Mouse (Mus musculus) kidney, embryonic 16.5 days (tissue): ENCODE data around the gene Itpr1. TPM values are rescaled to one million over a fixed set of nuclear protein-coding genes. Genes with fewer than 3 reads are reported as not detected.

Experiments
- ATAC-seq: fragments of 200-750 bp; cut with Nextera tagmentation; 2 replicates; pipeline ENCODE4 v1.8.0; 2017; ENCODE audit warnings: moderate TSS enrichment; ENCODE audit not compliant: low FRiP score, low TSS enrichment
- H3K27ac ChIP-seq: fragments of 300-500 bp; sonication (generic); 2 replicates; pipeline ENCODE4 v1.5.1; 2014; ENCODE audit warnings: low read length
- H3K27me3 ChIP-seq: fragments of 300-500 bp; sonication (generic); 2 replicates; pipeline ENCODE4 v1.6.1; 2014; ENCODE audit warnings: low read length, control low read depth, mixed read lengths; ENCODE audit not compliant: insufficient read depth
- H3K36me3 ChIP-seq: fragments of 300-500 bp; sonication (generic); 2 replicates; pipeline ENCODE4 v1.6.1; 2014; ENCODE audit warnings: low read length, control low read depth, mixed read lengths; ENCODE audit not compliant: insufficient read depth
- H3K4me1 ChIP-seq: fragments of 300-500 bp; sonication (generic); 2 replicates; pipeline ENCODE4 v1.6.1; 2014; ENCODE audit warnings: low read length, control low read depth, mixed read lengths; ENCODE audit not compliant: insufficient read depth
- H3K4me2 ChIP-seq: fragments of 300-500 bp; sonication (generic); replicated peaks from 2 replicates; pipeline ENCODE4 v1.6.1; 2014; ENCODE audit warnings: low read depth, low read length
- H3K4me3 ChIP-seq: fragments of 300-500 bp; sonication (generic); 2 replicates; pipeline ENCODE4 v1.5.1; 2014; ENCODE audit warnings: mild to moderate bottlenecking, low read length
- H3K9ac ChIP-seq: fragments of 300-500 bp; sonication (generic); replicated peaks from 2 replicates; pipeline ENCODE4 v1.6.1; 2014; ENCODE audit warnings: low read length
- H3K9me3 ChIP-seq: fragments of 300-500 bp; sonication (generic); 2 replicates; pipeline ENCODE4 v1.6.1; 2016; ENCODE audit warnings: low read length, control low read depth
- WGBS: fragments of 180-500 bp; shearing (Covaris S2); extraction: QIAGEN DNeasy Blood & Tissue Kit; methylation state at CpG from one replicate; pipeline ENCODE4 v1.1.7; 2014; 5-methylcytosine and 5-hydroxymethylcytosine counted together
- polyA plus RNA-seq: library from polyadenylated mRNA; unstranded; fragments of >200 nt; fragmentation: Nextera tagmentation; extraction: Ambion mirVana; gene quantifications from 2 replicates; pipeline ENCODE4 v1.2.1, GENCODE M21; 2015

The Itpr1 gene
- polyA plus RNA-seq: 24.6 and 25.2 TPM in 2 replicates

DNA sequence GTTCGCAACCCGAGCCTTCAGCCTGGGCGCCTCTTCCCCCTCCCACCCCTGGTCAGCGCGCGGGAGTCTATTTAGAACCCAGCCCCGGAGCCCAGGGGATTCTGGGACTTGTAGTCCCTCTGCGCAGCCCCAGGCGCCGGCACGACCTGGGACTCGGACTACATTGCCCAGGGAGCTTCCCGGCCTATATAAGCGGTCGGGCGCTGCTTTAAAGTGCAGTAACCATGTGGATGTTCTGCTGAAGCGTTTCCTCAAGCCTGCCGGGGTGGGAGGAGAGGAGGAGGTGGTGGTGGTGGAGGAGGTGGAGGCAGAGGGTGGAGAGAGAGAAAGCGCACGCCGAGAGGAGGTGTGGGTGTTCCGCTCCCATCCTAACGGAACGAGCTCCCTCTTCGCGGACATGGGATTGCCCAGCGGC, at the start of gene Itpr1:
Gene Itpr1 (plus strand): TSS at position 216 of the 415 bp plus-strand sequence.
- H3K9me3 ChIP-seq: no peaks in the 10 kb centered on the region
- peak within 1 kb of the TSS; percentile 80 for H3K9ac ChIP-seq
- H3K4me3 ChIP-seq: peak within 1 kb of the TSS; percentile 89
- H3K36me3 ChIP-seq: no peaks in the 10 kb centered on the region
- under 1% methylated on average over 27 of the region's 27 CpGs for WGBS
- peak within 1 kb of the TSS; percentile 88 for H3K27ac ChIP-seq
- peaks cover 25% of the 10 kb centered on the region for H3K4me1 ChIP-seq
- peak within 1 kb of the TSS; percentile 85 for H3K4me2 ChIP-seq
- H3K27me3 ChIP-seq: no peaks in the 10 kb centered on the region
- peak; percentile 100 for ATAC-seq

GRCm38 (mm10) chr6:108164935-108165334, 48.0 kb upstream of the Itpr1 start:
- H3K9ac ChIP-seq: no peak overlapping the region
- no peak overlapping the region for H3K4me3 ChIP-seq
- no peak overlapping the region for H3K4me2 ChIP-seq
- no peak for ATAC-seq
- no peaks in the 10 kb centered on the region for H3K9me3 ChIP-seq
- 67% methylated on average over 5 of the region's 5 CpGs for WGBS
- no peaks in the 10 kb centered on the region for H3K4me1 ChIP-seq
- no peak overlapping the region for H3K27ac ChIP-seq
- H3K36me3 ChIP-seq: no peaks in the 10 kb centered on the region
- no peaks in the 10 kb centered on the region for H3K27me3 ChIP-seq

GRCm38 (mm10) chr6:108165598-108165997, 47.3 kb upstream of the Itpr1 start:
- ATAC-seq: no peak

DNA sequence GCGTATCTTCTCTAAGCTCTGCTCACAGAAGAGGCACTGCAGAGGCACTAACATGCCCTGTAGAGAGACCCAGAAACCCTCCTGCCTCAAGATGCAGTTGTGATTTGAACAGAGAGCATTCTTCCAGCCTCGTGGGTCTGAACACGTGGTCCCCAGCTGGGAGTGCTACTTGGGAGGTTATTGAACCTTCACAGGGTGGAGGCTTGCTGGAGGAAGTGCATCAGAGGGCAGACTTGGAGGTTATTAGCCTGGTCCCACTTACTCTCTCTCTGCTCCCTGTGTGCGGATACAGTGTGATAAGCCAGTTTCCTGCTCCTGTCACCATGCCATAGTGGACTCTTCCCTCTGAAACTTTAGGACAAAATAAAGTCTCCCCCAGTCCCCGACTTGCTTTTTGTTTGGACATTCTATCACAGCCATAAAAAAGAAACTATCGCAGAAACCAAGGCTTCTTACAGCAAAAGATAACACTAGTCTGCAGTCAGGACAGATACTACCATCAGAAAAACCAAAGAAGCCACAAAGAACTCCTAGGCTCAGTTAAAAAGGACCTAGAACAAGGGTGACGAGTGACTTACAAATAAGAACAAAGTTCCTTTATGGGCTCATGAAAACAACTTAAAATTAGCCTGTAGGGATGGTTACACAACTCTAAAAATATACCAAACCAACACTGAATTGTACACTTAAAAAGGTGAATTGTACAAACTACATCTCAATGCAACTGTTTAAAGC, 44.8 kb upstream of the Itpr1 start:
- ATAC-seq: no peak
- no peak overlapping the region for H3K4me2 ChIP-seq
- WGBS: 70% methylated on average over 7 of the region's 7 CpGs

More at GRCm38 (mm10) chr6:108165598-108165997, 47.3 kb upstream of the Itpr1 start:
- no peaks in the 10 kb centered on the region for H3K4me1 ChIP-seq
- H3K4me2 ChIP-seq: no peak overlapping the region
- no peaks in the 10 kb centered on the region for H3K9me3 ChIP-seq
- H3K36me3 ChIP-seq: no peaks in the 10 kb centered on the region
- H3K9ac ChIP-seq: no peak overlapping the region
- no peaks in the 10 kb centered on the region for H3K27me3 ChIP-seq
- 83% methylated on average over 2 of the region's 2 CpGs for WGBS
- H3K27ac ChIP-seq: no peak overlapping the region
- H3K4me3 ChIP-seq: no peak overlapping the region

GRCm38 (mm10) chr6:108168723-108169122, 44.2 kb upstream of the Itpr1 start:
- no peak overlapping the region for H3K4me3 ChIP-seq
- no peak overlapping the region for H3K4me2 ChIP-seq
- WGBS: 92% methylated on average over 6 of the region's 6 CpGs
- no peak overlapping the region for H3K9ac ChIP-seq
- no peaks in the 10 kb centered on the region for H3K27me3 ChIP-seq
- H3K27ac ChIP-seq: no peak overlapping the region
- H3K36me3 ChIP-seq: peaks cover 13% of the 10 kb centered on the region; the same call in 1 of the 2 replicates
- no peak for ATAC-seq
- H3K9me3 ChIP-seq: no peaks in the 10 kb centered on the region
- no peaks in the 10 kb centered on the region for H3K4me1 ChIP-seq

More for the DNA sequence above, 44.8 kb upstream of the Itpr1 start:
- Histone ChIP-seq H3K27me3 (no peaks in the 10 kb centered on the region), H3K9ac (no peak overlapping the region), H3K36me3 (peaks cover 11% of the 10 kb centered on the region; the same call in 1 of the 2 replicates), H3K4me1 (no peaks in the 10 kb centered on the region), H3K9me3 (no peaks in the 10 kb centered on the region), H3K4me3 (no peak overlapping the region), H3K27ac (no peak overlapping the region)

- ATAC-seq: no peak
Measured at GRCm38 (mm10) chr6:108169466-108169865, 43.4 kb upstream of the Itpr1 start.

DNA sequence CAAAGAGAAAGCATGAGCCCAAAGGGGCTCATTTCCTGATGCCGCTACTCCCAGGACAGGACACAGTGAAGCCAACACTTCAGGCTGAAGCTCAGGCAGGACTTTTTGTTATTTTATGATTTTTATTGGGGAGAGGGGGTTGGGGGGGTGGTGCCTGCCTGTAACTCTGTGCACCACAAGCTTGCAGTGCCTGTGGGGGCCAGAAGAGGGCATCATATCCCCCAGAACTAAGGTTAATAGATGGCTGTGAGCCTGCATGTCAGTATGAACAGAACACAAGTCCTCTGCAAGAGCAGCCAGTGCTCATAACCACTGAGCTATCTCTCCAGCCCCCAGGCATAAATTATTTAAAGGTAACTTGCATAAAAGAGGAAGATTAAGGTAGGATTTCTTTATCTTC, 40.7 kb upstream of the Itpr1 start:
- peaks cover 19% of the 10 kb centered on the region; the same call in 1 of the 2 replicates for H3K36me3 ChIP-seq
- 90% methylated on average over 1 of the region's 1 CpGs for WGBS
- no peak overlapping the region for H3K27ac ChIP-seq
- H3K4me2 ChIP-seq: no peak overlapping the region
- no peaks in the 10 kb centered on the region for H3K4me1 ChIP-seq
- no peak overlapping the region for H3K4me3 ChIP-seq
- no peaks in the 10 kb centered on the region for H3K9me3 ChIP-seq
- H3K9ac ChIP-seq: no peak overlapping the region
- H3K27me3 ChIP-seq: no peaks in the 10 kb centered on the region
- ATAC-seq: no peak

More at GRCm38 (mm10) chr6:108169466-108169865, 43.4 kb upstream of the Itpr1 start:
- 94% methylated on average over 3 of the region's 3 CpGs for WGBS
- Histone ChIP-seq H3K9ac (no peak overlapping the region), H3K4me2 (no peak overlapping the region), H3K4me1 (no peaks in the 10 kb centered on the region), H3K9me3 (no peaks in the 10 kb centered on the region), H3K36me3 (peaks cover 13% of the 10 kb centered on the region; the same call in 1 of the 2 replicates), H3K27ac (no peak overlapping the region), H3K27me3 (no peaks in the 10 kb centered on the region), H3K4me3 (no peak overlapping the region)

- Histone ChIP-seq H3K4me2 (no peak overlapping the region), H3K4me1 (no peaks in the 10 kb centered on the region), H3K27ac (no peak overlapping the region), H3K4me3 (no peak overlapping the region), H3K36me3 (peaks cover 19% of the 10 kb centered on the region; the same call in 1 of the 2 replicates), H3K9ac (no peak overlapping the region), H3K27me3 (no peaks in the 10 kb centered on the region), H3K9me3 (no peaks in the 10 kb centered on the region)
- 94% methylated on average over 3 of the region's 3 CpGs for WGBS
- no peak for ATAC-seq
Measured at GRCm38 (mm10) chr6:108174181-108174580, 38.7 kb upstream of the Itpr1 start.

DNA sequence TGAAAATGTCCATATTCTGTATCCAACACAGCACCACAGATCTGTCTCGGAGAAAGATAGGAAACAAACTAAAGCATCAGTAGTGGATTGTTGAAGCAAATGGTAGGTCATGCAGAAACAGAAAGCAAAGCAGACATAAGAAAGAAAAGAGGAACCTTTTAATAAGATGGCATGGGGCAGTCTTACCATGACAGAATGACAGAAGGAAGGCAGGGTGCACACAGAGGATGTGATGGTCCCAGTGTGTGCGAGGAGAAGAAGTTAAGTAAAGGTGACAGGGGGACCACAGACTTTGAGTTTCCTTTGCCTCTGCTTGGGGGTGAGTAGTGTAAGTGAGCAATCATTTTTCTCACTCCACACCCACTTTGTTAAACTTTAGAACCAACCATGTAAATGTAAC, 33.8 kb upstream of the Itpr1 start:
- ATAC-seq: no peak
- Histone ChIP-seq H3K27ac (no peak overlapping the region), H3K9ac (no peak overlapping the region), H3K9me3 (no peaks in the 10 kb centered on the region), H3K4me1 (no peaks in the 10 kb centered on the region), H3K27me3 (no peaks in the 10 kb centered on the region), H3K4me2 (no peak overlapping the region), H3K4me3 (no peak overlapping the region), H3K36me3 (0 out of 2 replicates have a peak, but pooled peaks cover 5% of the 10 kb centered on the region)
- 93% methylated on average over 2 of the region's 2 CpGs for WGBS
